Mouse (Mus musculus): ENCODE results near the gene Plxna3. TPM values are rescaled to one million over a fixed set of nuclear protein-coding genes. Genes with fewer than 3 reads are reported as not detected.
A peak's percentile ranks its signal among the peaks of the same experiment; 100 is the strongest.

The Plxna3 gene
- polyA plus RNA-seq (2014; fragmentation: Nextera tagmentation; extraction: Ambion mirVana): 8.7 and 11.9 TPM in 2 replicates

DNA sequence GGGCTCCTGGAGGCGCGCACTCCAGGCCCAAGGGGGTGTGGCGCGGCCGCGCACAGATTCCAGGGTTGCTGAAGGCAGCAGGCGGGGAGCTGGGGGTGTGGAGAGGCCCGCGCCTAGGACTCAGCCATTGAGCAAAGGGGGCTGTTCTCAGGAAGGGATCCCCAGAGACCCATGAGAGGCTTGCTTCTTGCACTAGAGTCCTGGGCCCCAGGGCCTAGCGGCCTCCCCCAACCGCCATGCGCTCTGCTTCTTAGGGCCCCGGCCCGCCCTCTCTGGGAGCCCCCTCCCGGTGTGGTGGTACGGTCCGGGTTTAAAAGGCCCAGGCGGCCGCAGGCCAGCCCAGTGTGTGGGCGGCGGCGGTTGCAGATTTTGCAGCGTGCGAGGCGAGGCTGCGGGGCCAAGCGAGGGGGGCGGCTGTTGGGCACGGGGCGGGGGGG lies at the start of gene Plxna3:
TSS of gene Plxna3 (plus strand) at position 342 of the 437 bp plus-strand sequence.
- peak; percentile 95 for ATAC-seq (ENCODE audit: insufficient read depth)
- TF ChIP-seq CTCF (IDR thresholded peaks at IDR 0.05; ENCODE audit: low read depth): no peak
- 7% methylated on average over 19 of the region's 30 CpGs for WGBS

DNA sequence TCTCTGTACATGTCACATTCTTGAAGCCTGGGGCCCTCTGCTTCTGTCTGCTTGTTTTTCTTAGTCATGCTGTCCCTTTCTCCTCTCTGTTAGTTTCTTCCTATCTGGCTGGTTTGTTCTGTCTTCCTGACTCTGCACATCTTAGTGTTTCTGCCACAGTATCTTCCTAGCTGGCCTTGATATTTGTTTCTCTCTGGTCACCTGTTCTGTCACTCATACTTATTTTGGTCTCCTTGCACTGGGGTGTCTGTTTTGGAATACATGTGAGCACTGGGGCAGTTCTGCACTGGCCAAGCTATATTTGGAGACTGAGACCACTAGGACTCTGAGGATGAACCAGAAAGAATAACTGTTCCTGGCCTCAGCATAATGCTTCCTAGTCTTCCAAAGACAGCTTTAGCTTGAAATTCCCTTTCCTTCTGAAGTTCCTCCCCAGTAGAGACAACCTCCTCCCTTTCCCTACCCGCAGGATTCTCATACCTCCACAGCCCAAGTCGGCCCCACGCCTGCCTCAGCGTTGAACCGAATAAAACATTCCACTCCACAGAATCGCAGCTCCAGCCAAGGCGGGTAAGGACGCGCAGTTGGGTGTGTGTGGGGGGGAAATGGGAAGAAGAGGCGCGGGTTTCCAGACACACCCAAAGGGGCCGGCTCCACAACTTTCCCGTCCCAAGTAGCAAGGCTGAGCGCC lies 47.7 kb upstream of the Plxna3 start:
- H3K9ac ChIP-seq: peak overlapping the region; percentile 65
- TF ChIP-seq CTCF (IDR thresholded peaks at IDR 0.05; ENCODE audit: low read depth): no peak
- H3K27me3 ChIP-seq (ENCODE audit: insufficient read depth, low read length): no peaks in the 10 kb centered on the region
- H3K4me3 ChIP-seq (ENCODE audit: low read depth, low read length): peak overlapping the region; percentile 55
- WGBS: 6% methylated on average over 14 of the region's 14 CpGs
- peak overlapping the region; percentile 89 for H3K27ac ChIP-seq (ENCODE audit: low read depth)
- no peak for ATAC-seq (ENCODE audit: insufficient read depth)
- no peaks in the 10 kb centered on the region for H3K4me1 ChIP-seq (ENCODE audit: insufficient read depth)
- H3K36me3 ChIP-seq (ENCODE audit: insufficient read depth): 0 out of 2 replicates have a peak, but pooled peaks cover 4% of the 10 kb centered on the region
- DNase-seq: no peak
- H3K9me3 ChIP-seq (ENCODE audit: low read depth, low read length): no peaks in the 10 kb centered on the region
- H3K4me2 ChIP-seq: peak overlapping the region; percentile 77

More for the DNA sequence above, at the start of gene Plxna3:
- H3K9me3 ChIP-seq (ENCODE audit: low read depth, low read length): no peaks in the 10 kb centered on the region
- peak within 1 kb of the TSS; percentile 48 for H3K4me3 ChIP-seq (ENCODE audit: low read depth, low read length)
- H3K27me3 ChIP-seq (ENCODE audit: insufficient read depth, low read length): no peaks in the 10 kb centered on the region
- peak; percentile 79 for DNase-seq
- H3K36me3 ChIP-seq (ENCODE audit: insufficient read depth): 0 out of 2 replicates have a peak, but pooled peaks cover 6% of the 10 kb centered on the region
- peak within 1 kb of the TSS; percentile 56 for H3K9ac ChIP-seq
- H3K27ac ChIP-seq (ENCODE audit: low read depth): peak within 1 kb of the TSS; percentile 70; the same call in 1 of the 2 replicates
- no peaks in the 10 kb centered on the region for H3K4me1 ChIP-seq (ENCODE audit: insufficient read depth)
- H3K4me2 ChIP-seq: peak within 1 kb of the TSS; percentile 69

DNA sequence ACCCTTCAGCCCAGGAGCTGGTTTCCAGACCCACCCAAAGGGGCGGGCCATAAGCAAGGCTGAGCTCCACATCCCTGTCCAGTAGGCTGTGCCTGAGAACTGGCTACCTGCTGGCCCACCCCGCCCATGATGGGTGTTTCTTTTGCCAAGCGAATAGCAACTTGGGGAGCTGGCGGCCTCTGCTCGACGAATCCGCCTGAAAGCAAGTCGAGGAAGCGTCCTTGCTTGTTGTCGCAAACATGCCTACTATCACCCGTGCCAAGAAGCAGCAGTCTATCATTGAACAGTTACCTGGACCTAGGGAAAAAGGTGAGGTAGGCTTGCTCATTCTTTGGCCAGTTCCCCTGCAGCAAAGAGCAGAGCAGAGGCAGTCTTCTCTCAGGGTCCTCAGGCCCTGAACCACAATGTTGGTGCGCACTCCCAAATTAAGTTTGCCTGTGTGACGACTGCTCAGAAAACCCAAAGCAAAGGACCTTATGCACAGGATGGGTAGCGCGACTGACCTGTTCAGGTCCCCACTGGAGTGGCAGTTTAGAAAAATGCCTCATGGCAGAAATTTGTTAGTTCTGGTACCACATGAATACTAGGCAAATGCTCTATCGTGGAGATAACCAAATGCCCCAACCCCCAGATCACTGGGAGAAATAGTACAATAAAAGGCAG lies 47.0 kb upstream of the Plxna3 start, which contains the start of the genes Taz and Dnase1l1:
TSS of gene Taz (plus strand) at position 181 of the 663 bp plus-strand sequence.
TSS of gene Dnase1l1 (minus strand) at position 606 of the 663 bp plus-strand sequence.
- peak; percentile 85 for DNase-seq
- H3K4me1 ChIP-seq (ENCODE audit: insufficient read depth): no peaks in the 10 kb centered on the region
- WGBS: 6% methylated on average over 16 of the region's 16 CpGs

DNA sequence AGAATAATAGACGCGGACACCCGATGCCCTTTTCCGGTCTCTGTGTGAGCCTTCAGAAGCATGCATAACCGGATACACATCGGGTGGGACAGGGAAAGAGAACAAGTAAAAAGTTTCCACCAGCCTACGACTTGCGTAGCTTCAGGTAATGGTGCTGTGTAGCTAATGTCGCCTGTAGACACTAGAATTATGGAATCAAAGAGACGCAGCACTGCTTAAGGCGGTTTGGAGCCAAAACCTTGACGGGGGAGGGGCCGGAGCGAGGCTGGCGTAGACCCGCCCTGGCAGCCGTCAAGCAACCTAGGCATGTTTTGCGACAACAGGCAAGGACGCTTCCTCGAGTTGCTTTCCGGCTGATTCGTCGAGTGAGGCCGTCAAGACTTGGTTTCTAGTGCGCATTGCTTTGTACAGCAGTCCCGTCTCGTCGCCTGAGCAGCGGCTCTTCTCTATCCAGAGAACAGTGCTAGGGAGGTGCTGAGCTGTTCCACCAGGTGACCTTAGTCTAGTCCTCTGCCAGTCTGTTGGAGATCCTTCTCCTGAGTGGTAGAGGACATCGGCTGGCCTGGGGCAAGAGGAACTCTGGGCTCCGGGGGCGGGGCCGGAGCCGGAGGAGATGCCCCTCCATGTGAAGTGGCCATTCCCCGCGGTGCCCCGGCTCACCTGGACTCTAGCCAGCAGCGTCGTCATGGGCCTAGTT lies 46.3 kb upstream of the Plxna3 start:
- Histone ChIP-seq H3K9me3 (ENCODE audit: low read depth, low read length) (no peaks in the 10 kb centered on the region), H3K27me3 (ENCODE audit: insufficient read depth, low read length) (no peaks in the 10 kb centered on the region), H3K27ac (ENCODE audit: low read depth) (peak overlapping the region; percentile 89), H3K36me3 (ENCODE audit: insufficient read depth) (peaks cover 4% of the 10 kb centered on the region; the same call in 1 of the 2 replicates), H3K4me3 (ENCODE audit: low read depth, low read length) (peak overlapping the region; percentile 55), H3K9ac (peak overlapping the region; percentile 65), H3K4me2 (peak overlapping the region; percentile 77), H3K4me1 (ENCODE audit: insufficient read depth) (no peaks in the 10 kb centered on the region)
- DNase-seq: peak; percentile 92
- peak; percentile 71 for ATAC-seq (ENCODE audit: insufficient read depth)
- TF ChIP-seq CTCF (IDR thresholded peaks at IDR 0.05; ENCODE audit: low read depth): no peak
- WGBS: 7% methylated on average over 39 of the region's 39 CpGs

More for the DNA sequence above, 47.0 kb upstream of the Plxna3 start, which contains the start of the genes Taz and Dnase1l1:
- ATAC-seq (ENCODE audit: insufficient read depth): peak; percentile 95
- H3K36me3 ChIP-seq (ENCODE audit: insufficient read depth): peaks cover 4% of the 10 kb centered on the region; the same call in 1 of the 2 replicates
- H3K4me2 ChIP-seq: peak within 1 kb of the TSS; percentile 77
- no peak; the same call in 1 of the 2 replicates for TF ChIP-seq CTCF (IDR thresholded peaks at IDR 0.05; ENCODE audit: low read depth)
- H3K27ac ChIP-seq (ENCODE audit: low read depth): peak within 1 kb of the TSS; percentile 89
- no peaks in the 10 kb centered on the region for H3K9me3 ChIP-seq (ENCODE audit: low read depth, low read length)
- H3K27me3 ChIP-seq (ENCODE audit: insufficient read depth, low read length): no peaks in the 10 kb centered on the region
- H3K4me3 ChIP-seq (ENCODE audit: low read depth, low read length): peak within 1 kb of the TSS; percentile 55
- peak within 1 kb of the TSS; percentile 65 for H3K9ac ChIP-seq

DNA sequence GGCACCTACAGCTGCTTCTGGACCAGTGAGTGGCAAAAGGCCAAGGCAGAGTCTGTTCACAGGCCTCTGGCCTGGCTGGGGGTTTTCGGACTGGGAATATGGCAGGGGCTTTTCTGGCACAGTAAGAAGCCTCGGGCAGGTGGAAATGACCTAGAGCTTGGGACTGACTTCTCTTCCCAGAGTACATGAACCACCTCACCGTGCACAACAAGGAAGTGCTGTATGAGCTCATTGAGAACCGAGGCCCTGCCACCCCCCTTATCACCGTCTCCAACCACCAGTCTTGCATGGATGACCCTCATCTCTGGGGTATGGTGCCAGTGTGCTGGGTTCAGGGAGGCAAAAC lies 45.8 kb upstream of the Plxna3 start:
- H3K4me3 ChIP-seq (ENCODE audit: low read depth, low read length): peak overlapping the region; percentile 55
- peaks cover 4% of the 10 kb centered on the region; the same call in 1 of the 2 replicates for H3K36me3 ChIP-seq (ENCODE audit: insufficient read depth)
- peak overlapping the region; percentile 65 for H3K9ac ChIP-seq
- H3K4me1 ChIP-seq (ENCODE audit: insufficient read depth): no peaks in the 10 kb centered on the region
- TF ChIP-seq CTCF (IDR thresholded peaks at IDR 0.05; ENCODE audit: low read depth): no peak
- DNase-seq (no peak), ATAC-seq (ENCODE audit: insufficient read depth) (no peak)
- no peaks in the 10 kb centered on the region for H3K27me3 ChIP-seq (ENCODE audit: insufficient read depth, low read length)
- H3K9me3 ChIP-seq (ENCODE audit: low read depth, low read length): no peaks in the 10 kb centered on the region
- peak overlapping the region; percentile 89 for H3K27ac ChIP-seq (ENCODE audit: low read depth)
- H3K4me2 ChIP-seq: peak overlapping the region; percentile 77
- WGBS: 25% methylated on average over 5 of the region's 5 CpGs

DNA sequence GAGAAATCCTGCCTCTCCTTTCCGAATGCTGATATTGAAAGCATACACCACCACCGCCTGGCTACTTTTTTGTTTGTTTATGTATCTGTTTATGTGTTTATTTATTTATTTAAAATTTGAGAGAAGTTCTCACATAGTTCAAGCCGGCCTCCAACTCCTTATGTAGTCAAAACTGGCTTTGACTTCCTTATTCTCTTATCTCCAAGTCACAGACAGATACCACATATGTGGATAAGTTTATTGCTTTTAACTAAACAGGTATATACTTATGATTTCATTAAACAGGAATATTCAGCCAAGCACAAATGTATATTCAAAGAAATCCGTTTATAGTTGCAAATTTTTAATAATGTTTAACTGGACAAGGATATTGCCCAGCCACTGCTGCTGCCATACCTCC lies 35.4 kb upstream of the Plxna3 start:
- no peak overlapping the region for H3K27ac ChIP-seq (ENCODE audit: low read depth)
- 70% methylated on average over 4 of the region's 4 CpGs for WGBS
- no peaks in the 10 kb centered on the region for H3K9me3 ChIP-seq (ENCODE audit: low read depth, low read length)
- ATAC-seq (ENCODE audit: insufficient read depth) (no peak), DNase-seq (no peak)
- H3K4me2 ChIP-seq: no peak overlapping the region
- peaks cover 8% of the 10 kb centered on the region; the same call in 1 of the 2 replicates for H3K36me3 ChIP-seq (ENCODE audit: insufficient read depth)
- H3K9ac ChIP-seq: no peak overlapping the region
- no peak overlapping the region for H3K4me3 ChIP-seq (ENCODE audit: low read depth, low read length)
- TF ChIP-seq CTCF (IDR thresholded peaks at IDR 0.05; ENCODE audit: low read depth): no peak
- no peaks in the 10 kb centered on the region for H3K4me1 ChIP-seq (ENCODE audit: insufficient read depth)
- no peaks in the 10 kb centered on the region for H3K27me3 ChIP-seq (ENCODE audit: insufficient read depth, low read length)

Measured in lung, embryonic 14.5 days (tissue).